Mouse (Mus musculus) stomach, postnatal 0 days (tissue): ENCODE measurements at regions not wholly inside any gene's neighbourhood (a gene's known extent, or its start where the extent isn't known, plus 50 kb on each side); places are given as distances from the start of the nearest gene placed in this dataset.

Experiments used
- ATAC-seq: fragments of 200-750 bp; cut with Nextera tagmentation; 2 replicates; pipeline ENCODE4 v1.8.0; 2017; ENCODE audit not compliant: low FRiP score, low TSS enrichment
- DNase-seq: peaks from one replicate; pipeline ENCODE4 v3.0.0-alpha.2; 2016; ENCODE audit warnings: low spot score
- H3K27ac ChIP-seq: fragments of 300-500 bp; sonication (generic); replicated peaks from 2 replicates; pipeline ENCODE4 v1.5.1; 2014; ENCODE audit warnings: mild to moderate bottlenecking, control low read depth
- H3K27me3 ChIP-seq: fragments of 300-500 bp; sonication (generic); 2 replicates; pipeline ENCODE4 v1.6.1; 2014; ENCODE audit warnings: low read length; ENCODE audit not compliant: control insufficient read depth, insufficient read depth
- H3K36me3 ChIP-seq: fragments of 300-500 bp; sonication (generic); 2 replicates; pipeline ENCODE4 v1.6.1; 2014; ENCODE audit warnings: low read length, mixed read lengths; ENCODE audit not compliant: control insufficient read depth, insufficient read depth
- H3K4me1 ChIP-seq: fragments of 300-500 bp; sonication (generic); replicated peaks from 2 replicates; pipeline ENCODE4 v1.6.1; 2014; ENCODE audit warnings: antibody characterized with exemption; ENCODE audit not compliant: control insufficient read depth, insufficient read depth
- H3K4me2 ChIP-seq: fragments of 300-500 bp; sonication (generic); replicated peaks from 2 replicates; pipeline ENCODE4 v1.6.1; 2014; ENCODE audit warnings: low read depth, mild to moderate bottlenecking, control low read depth, moderate library complexity
- H3K4me3 ChIP-seq: fragments of 300-500 bp; sonication (generic); 2 replicates; pipeline ENCODE4 v1.5.1; 2014; ENCODE audit warnings: low read depth, low read length, control low read depth
- H3K9ac ChIP-seq: fragments of 300-500 bp; sonication (generic); 2 replicates; pipeline ENCODE4 v1.6.1; 2014; ENCODE audit warnings: mild to moderate bottlenecking, low read length, control low read depth, mixed read lengths
- H3K9me3 ChIP-seq: fragments of 300-500 bp; sonication (generic); 2 replicates; pipeline ENCODE4 v1.6.1; 2016; ENCODE audit warnings: low read length; ENCODE audit not compliant: control insufficient read depth
- CTCF ChIP-seq: IDR thresholded peaks from 2 replicates; pipeline ENCODE4 v1.5.1; 2016; ENCODE audit warnings: antibody characterized with exemption, low read depth, mild to moderate bottlenecking, moderate library complexity
- EP300 ChIP-seq: optimal IDR thresholded peaks from 2 replicates; pipeline ENCODE3; 2016; ENCODE audit warnings: antibody characterized with exemption
- WGBS: fragments of 180-500 bp; shearing (Covaris S2); extraction: QIAGEN DNeasy Blood & Tissue Kit; methylation state at CpG from one replicate; pipeline ENCODE4 v1.1.7; 2014; 5-methylcytosine and 5-hydroxymethylcytosine counted together

- H3K4me1 ChIP-seq = no peaks in the 10 kb centered on the region
- 98% methylated on average over 2 of the region's 2 CpGs for WGBS
- no peak overlapping the region for H3K4me3 ChIP-seq
- ATAC-seq (no peak), DNase-seq (no peak)
- H3K27me3 ChIP-seq = no peaks in the 10 kb centered on the region
- no peak overlapping the region for H3K4me2 ChIP-seq
- no peak overlapping the region for H3K27ac ChIP-seq
- H3K9me3 ChIP-seq = no peaks in the 10 kb centered on the region
- TF ChIP-seq EP300 (no peak), CTCF (peak; percentile 40)
- H3K9ac ChIP-seq = no peak overlapping the region
- no peaks in the 10 kb centered on the region for H3K36me3 ChIP-seq
These were observed 145.8 kb downstream of the Dusp6 start for GRCm38 (mm10) chr10:99408786-99409185.

- Histone ChIP-seq H3K4me3 (no peak overlapping the region), H3K27me3 (no peaks in the 10 kb centered on the region), H3K9ac (no peak overlapping the region), H3K36me3 (no peaks in the 10 kb centered on the region), H3K4me2 (no peak overlapping the region), H3K27ac (no peak overlapping the region), H3K9me3 (no peaks in the 10 kb centered on the region), H3K4me1 (no peaks in the 10 kb centered on the region)
- ATAC-seq = no peak
- no peak for TF ChIP-seq EP300
- no peak for TF ChIP-seq CTCF
- no peak for DNase-seq
- WGBS = 62% methylated on average over 11 of the region's 11 CpGs
These were observed 146.7 kb downstream of the Dusp6 start for GRCm38 (mm10) chr10:99409744-99410143.

- 69% methylated on average over 3 of the region's 3 CpGs for WGBS
- no peak overlapping the region for H3K4me2 ChIP-seq
- ATAC-seq = peak; percentile 74
- H3K36me3 ChIP-seq = no peaks in the 10 kb centered on the region
- H3K27ac ChIP-seq = no peak overlapping the region
- TF ChIP-seq CTCF (no peak), EP300 (no peak)
- H3K27me3 ChIP-seq = no peaks in the 10 kb centered on the region
- H3K4me3 ChIP-seq = no peak overlapping the region
- DNase-seq = peak; percentile 47
- no peaks in the 10 kb centered on the region for H3K4me1 ChIP-seq
- no peaks in the 10 kb centered on the region for H3K9me3 ChIP-seq
- H3K9ac ChIP-seq = no peak overlapping the region
These were observed 147.7 kb downstream of the Dusp6 start for GRCm38 (mm10) chr10:99410754-99411153.

- DNase-seq = no peak
- Histone ChIP-seq H3K9ac (no peak overlapping the region), H3K9me3 (no peaks in the 10 kb centered on the region), H3K4me2 (no peak overlapping the region), H3K4me3 (no peak overlapping the region), H3K27me3 (no peaks in the 10 kb centered on the region), H3K27ac (no peak overlapping the region), H3K4me1 (no peaks in the 10 kb centered on the region), H3K36me3 (no peaks in the 10 kb centered on the region)
- no peak for ATAC-seq
- 87% methylated on average over 3 of the region's 3 CpGs for WGBS
- no peak for TF ChIP-seq EP300
- peak; percentile 20; the same call in 1 of the 2 replicates for TF ChIP-seq CTCF
These were observed 150.4 kb downstream of the Dusp6 start for GRCm38 (mm10) chr10:99413455-99413854.

GRCm38 (mm10) chr10:99416271-99416670, 153.2 kb downstream of the Dusp6 start:
- H3K36me3 ChIP-seq = no peaks in the 10 kb centered on the region
- 66% methylated on average over 8 of the region's 8 CpGs for WGBS
- no peaks in the 10 kb centered on the region for H3K9me3 ChIP-seq
- no peak for DNase-seq
- no peak overlapping the region for H3K27ac ChIP-seq
- no peak overlapping the region for H3K9ac ChIP-seq
- no peak overlapping the region for H3K4me2 ChIP-seq
- H3K4me3 ChIP-seq = no peak overlapping the region
- TF ChIP-seq CTCF = no peak
- no peak for TF ChIP-seq EP300
- ATAC-seq = no peak
- no peaks in the 10 kb centered on the region for H3K27me3 ChIP-seq
- H3K4me1 ChIP-seq = no peaks in the 10 kb centered on the region

GRCm38 (mm10) chr10:99416896-99417479, 154.0 kb downstream of the Dusp6 start:
- TF ChIP-seq EP300 (no peak), CTCF (no peak)
- H3K27me3 ChIP-seq = no peaks in the 10 kb centered on the region

More at GRCm38 (mm10) chr10:99416896-99417479, 154.0 kb downstream of the Dusp6 start:
- DNase-seq (no peak), ATAC-seq (no peak)
- no peaks in the 10 kb centered on the region for H3K4me1 ChIP-seq
- H3K36me3 ChIP-seq = no peaks in the 10 kb centered on the region
- no peak overlapping the region for H3K27ac ChIP-seq
- H3K4me2 ChIP-seq = no peak overlapping the region
- H3K9ac ChIP-seq = no peak overlapping the region
- no peak overlapping the region for H3K4me3 ChIP-seq
- H3K9me3 ChIP-seq = no peaks in the 10 kb centered on the region
- 34% methylated on average over 3 of the region's 3 CpGs for WGBS
